Mouse (Mus musculus) cortical plate, adult 2 months (tissue): ENCODE results near the gene Mybpc2. TPM values are rescaled to one million over a fixed set of nuclear protein-coding genes. Genes with fewer than 3 reads are reported as not detected.
A peak's percentile ranks its signal among the peaks of the same experiment; 100 is the strongest.

ENCODE experiments used
- H3K27ac ChIP-seq: fragments of 200-500 bp; 2 replicates; pipeline ENCODE4 v1.5.1; 2012; ENCODE audit warnings: low read length, control low read depth, inconsistent platforms; ENCODE audit not compliant: insufficient read depth
- H3K4me1 ChIP-seq: fragments of 200-500 bp; 2 replicates; pipeline ENCODE4 v1.6.1; 2011; ENCODE audit warnings: low read length; ENCODE audit not compliant: control insufficient read depth, insufficient read depth
- H3K4me3 ChIP-seq: fragments of 200-500 bp; 2 replicates; pipeline ENCODE4 v1.5.1; 2011; ENCODE audit warnings: mild to moderate bottlenecking, low read length, control low read depth; ENCODE audit not compliant: insufficient read depth
- CTCF ChIP-seq: fragments of 200-500 bp; IDR thresholded peaks from 2 replicates; pipeline ENCODE4 v1.5.1; 2011; ENCODE audit warnings: mild to moderate bottlenecking, control low read depth, low read length; ENCODE audit not compliant: insufficient read depth; ENCODE audit errors: extremely low read depth
- POLR2A ChIP-seq: fragments of 200-500 bp; IDR thresholded peaks from 2 replicates; pipeline ENCODE4 v1.6.1; 2011; ENCODE audit warnings: mild to moderate bottlenecking, low read length, control low read depth; ENCODE audit not compliant: insufficient read depth; ENCODE audit errors: extremely low read depth
- polyA plus RNA-seq: library from polyadenylated mRNA; depleted of rRNA; stranded (reverse); fragments of >200 nt; gene quantifications from 2 replicates; pipeline ENCODE4 v1.2.3, GENCODE M21; 2012

Gene Mybpc2
- polyA plus RNA-seq, 1 experiment = 0.04 TPM

DNA sequence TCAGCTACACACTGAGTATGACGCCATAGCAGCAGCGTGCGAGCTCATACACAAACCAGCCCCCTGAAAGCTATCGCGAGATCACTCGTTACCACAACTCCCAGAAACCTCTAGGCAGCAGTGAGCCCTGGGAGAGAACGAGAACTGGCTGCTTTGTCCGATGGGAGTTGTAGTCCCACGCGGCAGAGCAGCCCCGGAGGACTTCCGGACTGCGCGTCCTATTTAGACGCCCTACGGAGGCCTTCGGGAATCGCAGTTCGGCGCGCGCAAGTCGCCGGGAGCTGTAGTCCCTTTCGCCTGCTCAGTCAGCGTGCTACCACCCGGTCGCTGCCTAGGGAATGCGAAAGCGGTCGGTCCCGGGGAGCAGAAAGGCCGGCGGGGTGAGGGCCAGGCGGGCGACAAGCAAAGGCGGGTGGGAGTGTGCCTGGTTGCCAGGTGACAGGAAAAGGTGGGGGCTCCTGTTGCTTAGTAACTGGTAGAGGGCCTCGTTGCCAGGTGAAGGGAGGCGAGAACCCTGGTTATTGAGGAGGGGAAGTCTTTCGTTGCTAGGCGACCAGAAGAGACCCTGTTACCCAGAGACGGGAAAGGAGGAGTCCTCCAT lies 56.5 kb downstream of the Mybpc2 start, which contains the start of gene Josd2:
Gene Josd2, plus strand, starts transcription at position 170 of the 601 bp plus-strand sequence.
- peak; percentile 94 for TF ChIP-seq POLR2A
- TF ChIP-seq CTCF = no peak
- H3K4me1 ChIP-seq = peaks cover 7% of the 10 kb centered on the region; the same call in 1 of the 2 replicates
- H3K27ac ChIP-seq = peak within 1 kb of the TSS; percentile 58
- peak within 1 kb of the TSS; percentile 52 for H3K4me3 ChIP-seq

DNA sequence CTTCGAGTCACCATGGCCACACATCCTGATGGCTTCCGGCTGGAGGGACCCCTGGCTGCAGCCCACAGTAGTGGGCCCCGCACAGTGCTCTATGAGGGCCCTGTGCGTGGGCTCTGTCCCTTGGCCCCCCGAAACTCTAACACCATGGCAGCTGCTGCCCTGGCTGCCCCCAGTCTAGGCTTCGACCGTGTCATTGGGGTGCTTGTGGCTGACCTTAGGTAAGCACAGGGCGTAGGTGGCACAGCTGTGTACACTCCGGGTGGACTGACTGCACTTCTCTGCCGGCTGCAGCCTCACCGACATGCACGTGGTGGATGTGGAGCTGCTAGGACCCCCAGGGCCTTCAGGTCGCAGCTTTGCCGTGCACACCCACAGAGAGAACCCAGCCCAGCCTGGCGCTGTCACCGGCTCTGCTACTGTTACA lies 57.6 kb downstream of the Mybpc2 start:
- H3K27ac ChIP-seq = 0 out of 2 replicates have a peak overlapping the region, but pooled peaks have one; percentile 13
- H3K4me1 ChIP-seq = peaks cover 6% of the 10 kb centered on the region; the same call in 1 of the 2 replicates
- TF ChIP-seq CTCF (no peak), POLR2A (no peak)
- H3K4me3 ChIP-seq = no peak overlapping the region

DNA sequence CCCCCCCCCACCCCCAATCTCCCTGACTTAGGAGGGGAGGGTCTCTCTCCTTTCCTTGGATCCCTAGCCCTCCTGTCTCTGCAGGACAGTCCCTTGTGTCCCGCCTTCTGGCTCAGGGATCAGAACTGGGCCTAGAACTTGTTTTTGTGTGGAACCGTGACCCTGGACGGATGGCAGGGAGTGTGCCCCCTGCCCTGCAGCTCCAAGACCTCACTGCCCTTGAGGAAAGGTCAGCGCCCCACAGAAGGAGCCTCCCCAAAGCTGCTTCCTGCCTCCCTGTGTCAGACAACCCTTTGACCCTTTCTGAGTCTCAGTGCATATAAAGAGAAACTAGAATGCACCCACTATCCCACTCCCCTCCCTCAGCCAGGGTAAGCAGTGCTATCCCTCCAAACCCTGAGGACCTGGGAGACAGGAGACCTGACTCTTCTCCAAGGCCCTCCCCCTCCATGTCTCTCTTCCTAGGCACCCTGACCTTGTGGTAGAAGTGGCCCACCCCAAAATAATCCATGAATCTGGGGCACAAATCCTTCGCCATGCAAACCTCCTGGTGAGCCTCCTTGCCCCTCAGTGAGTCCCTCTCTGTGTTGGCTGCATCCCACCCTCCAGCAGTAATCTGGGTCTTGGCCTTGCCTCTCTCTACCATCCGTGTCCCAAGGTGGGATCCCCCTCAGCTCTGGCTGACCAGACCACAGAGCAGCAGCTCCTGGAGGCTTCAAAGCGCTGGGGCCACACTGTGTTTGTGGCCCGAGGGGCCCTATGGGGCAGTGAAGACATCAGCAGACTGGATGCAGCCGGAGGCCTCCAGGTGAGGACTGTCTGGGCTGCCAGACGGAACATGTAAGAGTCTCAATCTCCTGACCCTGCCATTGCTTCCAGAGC lies 58.2 kb downstream of the Mybpc2 start:
- Histone ChIP-seq H3K4me1 (peaks cover 6% of the 10 kb centered on the region; the same call in 1 of the 2 replicates), H3K4me3 (no peak overlapping the region), H3K27ac (no peak overlapping the region)
- no peak for TF ChIP-seq POLR2A
- TF ChIP-seq CTCF = no peak

DNA sequence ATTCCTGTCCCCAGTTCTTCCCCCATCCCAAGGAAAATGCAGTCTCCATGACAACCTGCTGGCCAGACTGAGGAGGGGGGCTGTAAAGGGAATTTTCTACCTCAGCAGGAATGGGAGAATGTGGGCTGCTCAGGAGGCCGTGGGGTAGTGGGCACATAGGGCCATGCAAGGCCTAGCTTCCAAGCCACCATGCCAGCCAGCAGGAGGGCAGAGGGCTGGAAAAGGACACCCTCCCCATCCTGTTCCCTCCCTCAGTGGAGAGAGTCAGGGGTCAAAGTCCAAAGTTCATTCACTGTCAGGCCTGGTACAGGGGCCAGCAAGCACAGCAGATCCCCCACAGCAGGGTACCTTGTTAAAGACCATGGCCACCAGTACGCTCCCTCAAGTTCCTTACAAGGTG lies 59.3 kb downstream of the Mybpc2 start, which contains the start of gene Aspdh:
Gene Aspdh, plus strand, starts transcription at position 281 of the 400 bp plus-strand sequence.
- H3K4me1 ChIP-seq = peaks cover 6% of the 10 kb centered on the region; the same call in 1 of the 2 replicates
- no peak for TF ChIP-seq CTCF
- no peak for TF ChIP-seq POLR2A
- H3K4me3 ChIP-seq = no peak within 1 kb of the TSS
- H3K27ac ChIP-seq = peak within 1 kb of the TSS; percentile 78

DNA sequence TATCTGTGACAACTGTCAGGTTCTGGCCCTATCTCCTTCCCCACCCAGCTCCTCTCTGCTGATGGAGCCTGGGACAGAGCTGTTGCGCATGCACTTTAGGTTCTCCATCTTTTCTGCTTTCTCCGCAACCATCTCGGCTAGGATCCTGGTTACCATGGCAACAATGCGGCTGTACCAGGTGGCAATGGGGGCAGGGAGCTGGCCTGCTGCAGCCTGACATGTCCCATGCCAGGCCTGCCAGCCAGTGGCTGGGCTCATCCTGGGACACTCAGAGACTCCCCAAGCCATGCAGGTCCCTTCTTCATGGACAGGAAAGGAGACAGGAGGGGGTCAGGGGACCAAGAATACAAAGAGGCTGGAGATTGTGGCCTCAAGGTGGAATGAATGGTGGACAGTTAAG lies 59.9 kb downstream of the Mybpc2 start:
- no peak overlapping the region for H3K4me3 ChIP-seq
- H3K27ac ChIP-seq = peak overlapping the region; percentile 78
- H3K4me1 ChIP-seq = peaks cover 7% of the 10 kb centered on the region; the same call in 1 of the 2 replicates
- TF ChIP-seq POLR2A (0 out of 2 replicates have a peak, but pooled peaks have one; percentile 35), CTCF (no peak)

DNA sequence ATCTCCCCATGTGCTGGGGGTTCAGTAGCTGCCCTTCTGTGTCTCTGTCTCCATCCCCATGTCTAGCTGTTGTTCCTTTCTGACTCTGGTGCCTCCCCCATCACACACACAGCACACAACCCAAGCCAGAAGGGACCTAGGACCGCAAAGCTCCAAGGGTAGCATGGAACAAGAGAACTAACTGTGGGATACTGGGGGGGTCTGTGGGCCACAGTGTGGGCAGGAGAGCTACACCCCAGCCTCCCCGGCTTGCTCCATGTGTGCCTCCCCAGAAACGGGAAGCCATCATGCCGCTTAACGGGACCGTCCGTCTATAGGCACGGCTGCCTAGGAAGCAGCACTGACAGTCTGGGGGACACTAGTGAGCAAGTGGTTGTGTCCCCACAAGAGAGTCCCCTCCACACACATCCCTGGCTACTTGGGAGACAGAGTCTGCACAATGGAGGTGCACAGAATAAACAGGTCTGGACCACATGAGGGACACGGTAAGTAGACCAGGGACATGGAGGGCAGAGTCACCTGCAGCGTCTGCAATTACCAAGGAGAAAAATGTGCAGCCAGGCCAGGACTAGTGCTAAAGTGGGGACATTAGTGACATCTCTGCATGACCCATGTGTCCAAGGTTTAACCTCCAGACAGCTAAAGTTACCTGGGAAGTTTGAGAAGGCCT lies 60.8 kb downstream of the Mybpc2 start:
- Histone ChIP-seq H3K4me3 (no peak overlapping the region), H3K4me1 (peaks cover 7% of the 10 kb centered on the region; the same call in 1 of the 2 replicates), H3K27ac (peak overlapping the region; percentile 29)
- TF ChIP-seq CTCF (no peak), POLR2A (no peak)

DNA sequence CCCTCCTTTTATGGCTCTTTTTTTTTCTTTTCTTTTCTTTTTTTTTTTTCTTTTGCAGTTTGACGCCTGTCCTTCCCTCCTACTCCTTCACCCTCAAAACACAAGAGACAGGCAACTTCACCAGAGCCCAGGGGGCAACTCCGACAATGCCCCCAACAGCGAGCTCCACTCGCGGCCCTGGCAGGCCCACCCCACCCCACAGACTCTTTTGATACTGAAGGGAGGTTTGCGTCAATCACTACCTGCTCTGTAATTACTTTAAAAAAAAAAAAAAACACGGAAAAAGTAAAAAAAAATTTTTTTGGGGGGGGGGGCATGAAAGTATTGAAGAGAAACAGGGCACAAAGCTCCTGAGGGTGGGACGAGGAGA lies 61.4 kb downstream of the Mybpc2 start:
- no peak overlapping the region for H3K4me3 ChIP-seq
- H3K4me1 ChIP-seq = peaks cover 7% of the 10 kb centered on the region; the same call in 1 of the 2 replicates
- H3K27ac ChIP-seq = no peak overlapping the region
- no peak for TF ChIP-seq CTCF
- no peak for TF ChIP-seq POLR2A

DNA sequence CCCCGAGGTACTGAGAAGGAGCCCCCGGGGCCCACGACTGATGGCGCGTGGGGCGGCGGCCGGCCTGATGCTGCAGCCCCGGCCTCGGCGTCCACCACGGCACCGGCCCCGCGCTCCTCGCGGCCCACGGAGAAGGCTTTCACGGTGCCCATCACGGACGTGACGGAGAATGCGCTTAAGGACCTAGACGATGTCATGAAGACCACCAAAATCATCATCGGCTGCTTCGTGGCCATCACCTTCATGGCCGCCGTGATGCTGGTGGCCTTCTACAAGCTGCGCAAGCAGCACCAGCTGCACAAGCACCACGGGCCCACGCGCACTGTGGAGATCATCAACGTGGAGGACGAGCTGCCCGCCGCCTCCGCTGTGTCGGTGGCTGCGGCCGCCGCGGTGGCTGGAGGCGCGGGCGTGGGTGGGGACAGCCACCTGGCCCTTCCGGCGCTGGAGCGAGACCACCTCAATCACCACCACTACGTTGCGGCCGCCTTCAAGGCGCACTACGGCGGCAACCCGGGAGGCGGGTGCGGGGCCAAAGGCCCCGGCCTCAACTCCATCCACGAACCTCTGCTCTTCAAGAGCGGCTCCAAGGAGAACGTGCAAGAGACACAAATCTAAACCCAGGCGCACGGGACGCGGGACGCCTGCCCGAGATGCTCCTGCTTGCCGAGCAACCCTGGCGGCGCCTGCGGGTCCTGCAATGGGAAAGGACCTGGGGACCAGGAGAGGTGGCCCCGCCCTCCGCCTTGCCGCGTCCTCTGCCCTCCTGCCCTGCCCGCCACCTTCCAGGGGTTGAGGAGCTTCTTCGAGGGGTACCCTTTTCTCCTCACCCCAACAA lies 62.0 kb downstream of the Mybpc2 start:
- Histone ChIP-seq H3K4me3 (no peak overlapping the region), H3K27ac (peak overlapping the region; percentile 63), H3K4me1 (peaks cover 7% of the 10 kb centered on the region; the same call in 1 of the 2 replicates)
- no peak for TF ChIP-seq CTCF
- no peak for TF ChIP-seq POLR2A
